Mouse (Mus musculus): Measurements from ENCODE around the gene Akap17b. TPM values are rescaled to one million over a fixed set of nuclear protein-coding genes. Genes with fewer than 3 reads are reported as not detected.

Akap17b gene
- polyA plus RNA-seq (2014; fragmentation: Nextera tagmentation; extraction: Ambion mirVana), result 6.2 and 7.2 TPM in 2 replicates

DNA sequence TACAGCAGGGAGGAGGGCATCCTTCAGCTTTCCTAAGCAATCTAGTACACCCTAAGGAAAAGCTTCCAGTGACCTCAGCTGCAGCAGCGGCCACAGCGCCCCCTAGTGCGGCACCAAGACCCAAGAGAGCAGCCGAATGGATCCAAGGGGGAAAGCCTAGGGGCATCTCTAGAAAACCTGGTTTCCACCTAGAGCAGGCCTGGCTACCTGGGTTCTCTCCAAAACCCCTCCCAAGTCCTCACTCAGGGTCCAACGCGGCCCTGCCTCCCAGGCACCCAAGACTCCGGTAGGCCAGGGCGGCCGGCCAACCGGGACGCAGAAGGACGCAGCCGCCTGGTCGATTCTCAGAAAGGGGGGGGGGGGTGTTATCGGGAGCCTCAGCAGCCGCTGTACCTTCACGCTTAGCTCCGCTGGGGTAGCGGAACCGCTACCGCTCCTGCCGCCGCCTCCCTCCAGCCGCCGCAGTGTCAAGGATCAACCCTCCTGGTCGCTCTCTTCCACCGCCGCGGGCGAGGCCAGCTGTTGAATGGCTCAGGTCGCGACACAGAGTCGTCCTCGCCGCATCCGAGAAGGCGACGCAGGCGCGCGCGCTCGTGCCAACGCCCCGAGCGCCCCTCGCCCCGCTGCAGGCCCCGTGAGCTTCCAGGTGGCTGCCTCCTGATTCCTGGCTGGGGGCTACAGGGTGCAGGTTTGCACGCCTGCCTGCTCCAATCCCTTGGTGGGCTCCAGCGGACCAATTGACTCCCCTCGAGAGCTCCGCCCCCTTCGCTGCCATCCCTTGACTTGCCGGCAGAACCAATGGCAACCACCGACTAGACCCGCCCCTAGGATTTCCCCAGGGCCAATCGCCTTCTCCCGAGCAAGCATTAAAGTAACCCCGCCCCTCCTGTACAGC lies at the start of gene Akap17b:
Akap17b (minus strand) TSS at position 739 of the 895 bp plus-strand sequence.
- Histone ChIP-seq H3K4me1 (ENCODE audit: control insufficient read depth, insufficient read depth, low read length) (peaks cover 8% of the 10 kb centered on the region; the same call in 1 of the 2 replicates), H3K36me3 (ENCODE audit: control insufficient read depth, insufficient read depth, low read length) (no peaks in the 10 kb centered on the region), H3K9me3 (ENCODE audit: control insufficient read depth, low read length) (no peaks in the 10 kb centered on the region), H3K27me3 (ENCODE audit: control insufficient read depth, insufficient read depth, low read length) (no peaks in the 10 kb centered on the region), H3K4me3 (replicated peaks; ENCODE audit: low read depth, low read length) (peak within 1 kb of the TSS; percentile 57), H3K9ac (replicated peaks; ENCODE audit: low read length) (peak within 1 kb of the TSS; percentile 64), H3K4me2 (ENCODE audit: low read length) (peak within 1 kb of the TSS; percentile 53), H3K27ac (replicated peaks; ENCODE audit: low read depth, low read length) (peak within 1 kb of the TSS; percentile 79)
- WGBS, result 21% methylated on average over 58 of the region's 60 CpGs
- DNase-seq (peak; percentile 92), ATAC-seq (ENCODE audit: low FRiP score, low TSS enrichment) (peak; percentile 92)

DNA sequence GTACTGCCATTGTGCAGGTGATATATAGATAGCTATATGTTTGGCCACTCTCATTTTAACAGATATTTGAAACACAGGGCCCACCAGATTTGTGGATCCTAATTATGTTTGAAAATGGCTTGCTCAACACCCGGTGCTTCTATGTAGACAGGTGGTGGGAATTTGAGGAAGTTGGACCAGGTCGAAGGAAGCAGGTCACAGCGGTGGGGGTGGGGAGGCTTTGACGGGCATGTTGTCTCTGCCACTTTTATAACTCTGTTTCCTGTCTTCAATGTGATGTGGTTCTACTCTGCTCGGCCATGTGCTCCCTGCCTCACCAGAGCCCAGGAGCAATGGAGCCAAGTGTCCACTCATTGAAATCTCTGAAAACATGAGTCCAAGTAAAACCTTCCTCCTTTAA lies 46.2 kb upstream of the Akap17b start:
- Histone ChIP-seq H3K27me3 (ENCODE audit: control insufficient read depth, insufficient read depth, low read length) (no peaks in the 10 kb centered on the region), H3K36me3 (ENCODE audit: control insufficient read depth, insufficient read depth, low read length) (no peaks in the 10 kb centered on the region), H3K4me2 (ENCODE audit: low read length) (no peak overlapping the region), H3K4me3 (replicated peaks; ENCODE audit: low read depth, low read length) (no peak overlapping the region), H3K27ac (replicated peaks; ENCODE audit: low read depth, low read length) (no peak overlapping the region), H3K4me1 (ENCODE audit: control insufficient read depth, insufficient read depth, low read length) (no peaks in the 10 kb centered on the region), H3K9me3 (ENCODE audit: control insufficient read depth, low read length) (no peaks in the 10 kb centered on the region), H3K9ac (replicated peaks; ENCODE audit: low read length) (no peak overlapping the region)
- DNase-seq, result no peak
- 93% methylated on average over 5 of the region's 5 CpGs for WGBS
- no peak for ATAC-seq (ENCODE audit: low FRiP score, low TSS enrichment)

DNA sequence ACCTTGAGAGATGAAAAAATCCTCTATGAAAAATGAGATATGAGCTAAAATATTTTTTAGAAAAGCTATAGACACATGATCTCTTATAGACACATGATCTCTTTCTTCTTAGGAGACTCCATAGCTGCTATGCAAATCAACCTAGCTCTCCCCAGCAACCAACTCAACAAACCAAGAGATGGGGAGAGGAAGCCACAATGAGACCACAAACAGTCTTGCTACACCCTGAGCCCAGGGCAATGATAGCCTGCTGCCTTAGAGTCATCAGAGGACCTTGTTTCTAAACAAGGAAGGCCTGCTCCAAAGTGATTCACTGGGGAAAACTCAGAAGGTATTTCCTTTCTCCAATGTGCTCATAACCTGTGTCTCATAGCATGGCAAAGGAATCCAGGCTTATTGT lies 44.5 kb upstream of the Akap17b start:
- no peaks in the 10 kb centered on the region for H3K36me3 ChIP-seq (ENCODE audit: control insufficient read depth, insufficient read depth, low read length)
- no peak for ATAC-seq (ENCODE audit: low FRiP score, low TSS enrichment)
- no peak overlapping the region for H3K4me3 ChIP-seq (replicated peaks; ENCODE audit: low read depth, low read length)
- H3K4me1 ChIP-seq (ENCODE audit: control insufficient read depth, insufficient read depth, low read length), result no peaks in the 10 kb centered on the region
- H3K9ac ChIP-seq (replicated peaks; ENCODE audit: low read length), result no peak overlapping the region
- DNase-seq, result no peak
- H3K27ac ChIP-seq (replicated peaks; ENCODE audit: low read depth, low read length), result no peak overlapping the region
- H3K4me2 ChIP-seq (ENCODE audit: low read length), result no peak overlapping the region
- H3K27me3 ChIP-seq (ENCODE audit: control insufficient read depth, insufficient read depth, low read length), result no peaks in the 10 kb centered on the region
- H3K9me3 ChIP-seq (ENCODE audit: control insufficient read depth, low read length), result no peaks in the 10 kb centered on the region

DNA sequence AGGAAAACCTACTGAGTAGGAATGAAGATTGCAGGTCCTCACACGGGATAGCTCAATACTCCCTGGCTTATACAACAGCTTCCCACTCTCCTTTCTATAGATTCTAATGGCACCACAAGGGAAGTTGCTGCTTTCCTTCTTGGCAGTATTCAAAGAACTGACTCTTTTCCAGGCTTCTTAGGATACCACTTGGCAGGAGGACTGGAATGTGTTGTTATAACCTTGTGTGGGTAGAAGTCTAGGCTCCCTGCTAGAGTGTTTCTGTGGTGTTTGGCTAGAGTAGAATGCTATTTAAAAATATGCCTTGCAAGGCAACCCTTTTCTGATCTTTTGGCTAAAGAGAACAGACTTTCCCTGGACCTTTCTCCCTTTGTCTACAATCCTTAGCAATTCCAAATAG lies 31.6 kb upstream of the Akap17b start:
- no peak for ATAC-seq (ENCODE audit: low FRiP score, low TSS enrichment)
- WGBS, result 73% methylated on average over 1 of the region's 1 CpGs

DNA sequence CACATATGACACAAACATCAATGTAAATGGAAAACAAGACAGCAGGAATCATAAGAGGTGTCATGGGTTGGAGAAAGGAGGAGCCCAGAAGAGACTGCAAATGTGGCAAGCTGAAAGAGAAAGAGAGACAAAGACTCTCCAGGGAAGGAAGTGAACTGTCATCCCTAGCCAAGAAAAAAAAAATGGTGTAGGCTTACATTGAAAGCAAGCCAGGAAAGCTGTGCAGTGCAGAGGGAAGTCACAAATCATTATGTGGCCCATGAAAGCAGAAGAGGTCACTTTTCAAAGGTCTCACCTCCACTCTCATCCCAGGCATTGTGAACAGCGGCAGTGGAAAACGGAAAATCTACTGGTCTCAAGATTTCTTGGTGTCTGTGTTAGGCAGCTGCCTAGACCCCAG lies 27.5 kb upstream of the Akap17b start:
- no peak overlapping the region for H3K4me2 ChIP-seq (ENCODE audit: low read length)
- WGBS, result 71% methylated on average over 2 of the region's 2 CpGs
- no peak for ATAC-seq (ENCODE audit: low FRiP score, low TSS enrichment)

More for the DNA sequence above, 31.6 kb upstream of the Akap17b start:
- Histone ChIP-seq H3K27me3 (ENCODE audit: control insufficient read depth, insufficient read depth, low read length) (no peaks in the 10 kb centered on the region), H3K27ac (replicated peaks; ENCODE audit: low read depth, low read length) (no peak overlapping the region), H3K9me3 (ENCODE audit: control insufficient read depth, low read length) (no peaks in the 10 kb centered on the region), H3K4me3 (replicated peaks; ENCODE audit: low read depth, low read length) (no peak overlapping the region), H3K9ac (replicated peaks; ENCODE audit: low read length) (no peak overlapping the region), H3K4me1 (ENCODE audit: control insufficient read depth, insufficient read depth, low read length) (no peaks in the 10 kb centered on the region), H3K36me3 (ENCODE audit: control insufficient read depth, insufficient read depth, low read length) (no peaks in the 10 kb centered on the region), H3K4me2 (ENCODE audit: low read length) (no peak overlapping the region)
- DNase-seq, result no peak

DNA sequence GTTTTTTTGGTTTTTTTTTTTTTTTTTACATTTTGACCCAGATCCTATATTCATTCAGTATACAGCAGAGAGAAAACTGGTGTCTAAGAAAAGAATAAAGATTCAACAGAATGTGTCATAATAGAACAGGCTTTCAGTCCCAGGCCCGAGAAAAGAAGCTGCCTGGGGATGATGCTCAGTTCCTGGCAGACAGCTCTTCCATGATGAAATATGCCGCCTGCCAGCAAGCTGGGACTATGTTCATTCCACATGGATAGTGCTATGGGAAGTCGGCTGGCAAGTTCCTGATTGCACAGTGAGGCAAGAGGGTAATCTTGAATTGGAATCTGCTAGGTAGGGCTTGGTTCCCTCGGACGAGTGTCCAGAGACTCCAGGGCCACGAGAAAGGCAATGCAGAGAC lies 5.1 kb downstream of the Akap17b start:
- 87% methylated on average over 6 of the region's 6 CpGs for WGBS

More for the DNA sequence above, 27.5 kb upstream of the Akap17b start:
- DNase-seq, result no peak
- H3K27me3 ChIP-seq (ENCODE audit: control insufficient read depth, insufficient read depth, low read length), result no peaks in the 10 kb centered on the region
- no peaks in the 10 kb centered on the region for H3K36me3 ChIP-seq (ENCODE audit: control insufficient read depth, insufficient read depth, low read length)
- H3K9me3 ChIP-seq (ENCODE audit: control insufficient read depth, low read length), result no peaks in the 10 kb centered on the region
- H3K9ac ChIP-seq (replicated peaks; ENCODE audit: low read length), result no peak overlapping the region
- H3K4me3 ChIP-seq (replicated peaks; ENCODE audit: low read depth, low read length), result no peak overlapping the region
- H3K4me1 ChIP-seq (ENCODE audit: control insufficient read depth, insufficient read depth, low read length), result no peaks in the 10 kb centered on the region
- no peak overlapping the region for H3K27ac ChIP-seq (replicated peaks; ENCODE audit: low read depth, low read length)

DNA sequence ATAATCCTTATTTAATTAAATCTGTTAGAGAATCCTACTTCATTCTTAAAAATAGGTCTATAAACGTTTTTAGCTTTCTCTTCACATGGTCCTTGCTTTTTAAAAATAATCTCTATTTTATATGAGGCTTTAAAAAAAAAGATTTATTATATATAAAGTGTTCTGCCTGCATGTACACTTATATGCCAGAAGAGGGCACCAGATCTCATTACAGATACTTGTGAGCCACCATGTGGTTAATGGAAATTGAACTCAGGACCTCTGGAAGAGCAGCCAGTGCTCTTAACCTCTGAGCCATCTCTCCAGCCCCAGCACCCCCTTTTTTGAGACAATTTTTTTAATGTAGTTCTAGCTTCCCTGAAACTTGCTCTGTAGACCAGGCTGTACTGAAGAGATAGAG lies 14.4 kb downstream of the Akap17b start:
- DNase-seq (peak; percentile 23), ATAC-seq (ENCODE audit: low FRiP score, low TSS enrichment) (no peak)
- Histone ChIP-seq H3K9ac (replicated peaks; ENCODE audit: low read length) (no peak overlapping the region), H3K4me2 (ENCODE audit: low read length) (no peak overlapping the region), H3K4me3 (replicated peaks; ENCODE audit: low read depth, low read length) (no peak overlapping the region), H3K27me3 (ENCODE audit: control insufficient read depth, insufficient read depth, low read length) (no peaks in the 10 kb centered on the region), H3K36me3 (ENCODE audit: control insufficient read depth, insufficient read depth, low read length) (no peaks in the 10 kb centered on the region), H3K4me1 (ENCODE audit: control insufficient read depth, insufficient read depth, low read length) (no peaks in the 10 kb centered on the region), H3K9me3 (ENCODE audit: control insufficient read depth, low read length) (no peaks in the 10 kb centered on the region), H3K27ac (replicated peaks; ENCODE audit: low read depth, low read length) (no peak overlapping the region)
- 7% methylated on average over 1 of the region's 1 CpGs for WGBS

More for the DNA sequence above, 5.1 kb downstream of the Akap17b start:
- Histone ChIP-seq H3K4me1 (ENCODE audit: control insufficient read depth, insufficient read depth, low read length) (peaks cover 8% of the 10 kb centered on the region; the same call in 1 of the 2 replicates), H3K9me3 (ENCODE audit: control insufficient read depth, low read length) (no peaks in the 10 kb centered on the region), H3K4me3 (replicated peaks; ENCODE audit: low read depth, low read length) (no peak overlapping the region), H3K27ac (replicated peaks; ENCODE audit: low read depth, low read length) (no peak overlapping the region), H3K36me3 (ENCODE audit: control insufficient read depth, insufficient read depth, low read length) (no peaks in the 10 kb centered on the region), H3K9ac (replicated peaks; ENCODE audit: low read length) (no peak overlapping the region), H3K4me2 (ENCODE audit: low read length) (no peak overlapping the region), H3K27me3 (ENCODE audit: control insufficient read depth, insufficient read depth, low read length) (no peaks in the 10 kb centered on the region)
- DNase-seq, result no peak
- no peak for ATAC-seq (ENCODE audit: low FRiP score, low TSS enrichment)

DNA sequence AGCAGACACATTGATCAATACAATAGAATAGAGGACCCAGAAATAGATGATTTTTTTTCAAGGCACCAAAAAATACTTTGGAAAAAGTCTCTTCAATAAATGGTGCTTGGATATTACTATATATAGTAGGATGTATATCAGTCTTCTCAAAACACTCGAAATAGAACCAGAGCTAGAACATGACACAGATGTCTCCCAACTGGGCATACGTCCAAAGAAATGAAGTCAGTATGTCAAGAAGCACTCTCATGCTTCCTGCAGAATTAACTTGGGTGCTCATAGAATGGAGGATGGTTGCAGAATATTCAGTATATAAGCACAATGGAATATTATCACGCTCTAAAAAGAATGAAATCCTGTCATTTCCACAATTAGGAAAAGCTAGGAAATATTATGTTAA lies 17.1 kb downstream of the Akap17b start:
- Histone ChIP-seq H3K4me1 (ENCODE audit: control insufficient read depth, insufficient read depth, low read length) (no peaks in the 10 kb centered on the region), H3K9ac (replicated peaks; ENCODE audit: low read length) (no peak overlapping the region), H3K27me3 (ENCODE audit: control insufficient read depth, insufficient read depth, low read length) (no peaks in the 10 kb centered on the region), H3K9me3 (ENCODE audit: control insufficient read depth, low read length) (no peaks in the 10 kb centered on the region), H3K4me3 (replicated peaks; ENCODE audit: low read depth, low read length) (no peak overlapping the region), H3K36me3 (ENCODE audit: control insufficient read depth, insufficient read depth, low read length) (no peaks in the 10 kb centered on the region), H3K4me2 (ENCODE audit: low read length) (no peak overlapping the region), H3K27ac (replicated peaks; ENCODE audit: low read depth, low read length) (no peak overlapping the region)
- DNase-seq, result no peak
- WGBS, result 82% methylated on average over 3 of the region's 3 CpGs
- ATAC-seq (ENCODE audit: low FRiP score, low TSS enrichment), result no peak

DNA sequence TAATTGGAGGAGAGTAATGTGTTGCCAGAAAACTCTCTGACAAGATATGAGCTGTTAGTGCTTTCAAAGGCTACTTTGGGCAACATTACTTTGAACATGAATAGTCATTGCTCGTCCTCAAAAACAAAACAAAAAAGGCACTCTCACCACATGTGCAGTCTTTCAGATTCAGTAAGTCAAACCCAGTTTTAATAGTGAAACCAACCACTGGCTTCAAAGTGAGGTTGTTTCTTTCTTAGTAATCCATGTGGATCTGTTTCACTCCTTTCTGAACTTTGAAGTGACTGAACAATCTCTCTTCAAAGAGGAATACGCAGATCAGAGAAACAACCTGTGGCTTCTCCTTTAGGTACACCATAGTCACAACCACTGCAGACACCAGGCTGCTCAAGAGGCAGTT lies 36.1 kb downstream of the Akap17b start:
- Histone ChIP-seq H3K9ac (replicated peaks; ENCODE audit: low read length) (no peak overlapping the region), H3K27ac (replicated peaks; ENCODE audit: low read depth, low read length) (no peak overlapping the region), H3K9me3 (ENCODE audit: control insufficient read depth, low read length) (no peaks in the 10 kb centered on the region), H3K27me3 (ENCODE audit: control insufficient read depth, insufficient read depth, low read length) (no peaks in the 10 kb centered on the region), H3K4me3 (replicated peaks; ENCODE audit: low read depth, low read length) (no peak overlapping the region), H3K36me3 (ENCODE audit: control insufficient read depth, insufficient read depth, low read length) (peaks cover 27% of the 10 kb centered on the region), H3K4me2 (ENCODE audit: low read length) (no peak overlapping the region), H3K4me1 (ENCODE audit: control insufficient read depth, insufficient read depth, low read length) (no peaks in the 10 kb centered on the region)
- no peak for ATAC-seq (ENCODE audit: low FRiP score, low TSS enrichment)
- WGBS, result 89% methylated on average over 2 of the region's 2 CpGs
- DNase-seq, result no peak

Data from midbrain, embryonic 14.5 days (tissue).